Mouse (Mus musculus) embryo, embryonic 9.5 days (tissue): ENCODE data around the gene Tnfrsf13b.
A peak's percentile ranks its signal among the peaks of the same experiment; 100 is the strongest.

Experiments used
- DNase-seq: peaks from one replicate; pipeline ENCODE4 v3.0.0-alpha.2; 2017; ENCODE audit errors: extremely low spot score

The Tnfrsf13b gene

DNA sequence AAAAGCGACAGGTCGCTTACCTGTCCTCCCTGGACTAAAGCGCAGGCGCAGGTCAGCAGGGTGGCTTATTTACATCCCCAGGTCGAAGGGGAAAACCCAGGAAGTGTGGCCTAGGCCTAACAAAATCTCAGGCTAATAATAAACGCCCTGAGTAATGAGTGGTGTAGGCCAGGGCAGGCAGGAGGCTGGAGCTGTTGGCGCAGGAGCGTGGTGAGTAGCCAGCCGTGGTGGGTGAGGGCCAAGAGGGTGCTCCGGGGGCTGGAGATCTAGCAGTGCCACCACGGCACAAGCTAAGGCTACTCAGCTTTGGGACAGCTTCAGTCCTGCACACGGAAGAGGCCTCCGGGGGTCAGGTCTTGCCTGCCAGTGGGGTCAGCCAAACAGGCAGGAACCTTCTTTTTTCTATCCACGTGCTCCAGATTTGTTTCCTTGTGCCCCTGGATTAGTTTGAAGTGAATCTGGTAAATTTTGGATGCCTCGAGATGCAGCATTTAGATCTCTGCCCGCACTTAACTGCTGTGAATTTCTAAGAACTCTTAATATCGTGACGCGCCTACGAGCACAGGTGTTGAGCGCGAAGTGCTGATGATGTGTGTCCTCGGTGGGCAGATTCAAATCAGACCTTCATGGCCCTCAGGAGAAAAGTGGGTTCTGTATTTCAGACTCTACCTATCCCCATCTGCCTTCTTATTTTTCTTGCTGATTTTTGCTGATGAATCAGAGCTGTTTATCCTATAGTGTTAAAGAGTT is at the start of gene Tnfrsf13b:
TSS of gene Tnfrsf13b (plus strand) at position 150 of the 750 bp plus-strand sequence.
- no peak for DNase-seq

GRCm38 (mm10) chr11:61081624-61082023 is 44.9 kb upstream of the Tnfrsf13b start:
- no peak for DNase-seq

DNA sequence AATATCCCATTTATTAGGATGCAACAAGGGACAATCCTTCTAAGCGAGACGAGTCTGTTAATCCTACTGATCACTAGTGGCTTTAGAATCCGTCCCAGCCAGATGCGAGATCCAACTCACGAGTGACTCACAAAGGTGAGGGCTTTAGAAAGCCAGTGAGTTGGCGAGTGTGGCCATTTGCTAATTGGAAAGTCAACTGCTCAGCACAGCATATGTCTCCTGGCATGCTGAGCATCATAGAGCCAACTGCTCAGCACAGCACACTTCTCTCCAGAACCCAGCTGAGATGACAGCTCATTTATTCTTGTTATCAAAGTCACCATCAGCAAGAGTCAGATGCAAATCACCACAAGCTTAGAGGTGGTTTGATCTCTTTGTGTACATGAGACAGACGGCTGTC is 36.4 kb upstream of the Tnfrsf13b start:
- no peak for DNase-seq

- no peak for DNase-seq
Measured at GRCm38 (mm10) chr11:61091192-61091591, 35.4 kb upstream of the Tnfrsf13b start.

GRCm38 (mm10) chr11:61091642-61092262 is 34.8 kb upstream of the Tnfrsf13b start:
- peak; percentile 65 for DNase-seq

GRCm38 (mm10) chr11:61098046-61098445 is 28.5 kb upstream of the Tnfrsf13b start:
- no peak for DNase-seq

- no peak for DNase-seq
Measured at GRCm38 (mm10) chr11:61102397-61103339, 23.9 kb upstream of the Tnfrsf13b start.

GRCm38 (mm10) chr11:61104241-61104901 is 22.2 kb upstream of the Tnfrsf13b start:
- DNase-seq = peak; percentile 87

DNA sequence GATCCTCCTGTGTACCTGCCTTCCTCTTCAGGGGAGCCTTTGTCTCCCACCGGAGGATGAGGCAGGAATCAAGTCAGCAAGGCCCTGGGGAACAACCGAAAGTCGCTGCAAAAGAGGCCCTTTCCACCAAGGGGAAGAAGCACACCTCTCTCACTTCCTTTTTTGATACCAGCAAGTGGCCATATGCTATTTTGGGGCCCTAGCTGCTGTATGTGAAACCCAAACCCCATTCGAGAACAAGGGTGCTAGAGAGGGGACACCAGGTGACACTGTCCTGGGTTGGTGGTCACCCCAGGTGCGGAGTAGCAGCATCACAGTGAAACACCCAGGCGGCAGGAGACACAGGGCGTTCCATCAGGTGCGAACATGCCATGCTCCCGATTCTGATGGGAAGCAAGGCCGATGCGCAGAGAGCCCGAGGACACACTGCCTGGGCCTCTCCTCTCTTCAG is 17.6 kb upstream of the Tnfrsf13b start:
- no peak for DNase-seq

DNA sequence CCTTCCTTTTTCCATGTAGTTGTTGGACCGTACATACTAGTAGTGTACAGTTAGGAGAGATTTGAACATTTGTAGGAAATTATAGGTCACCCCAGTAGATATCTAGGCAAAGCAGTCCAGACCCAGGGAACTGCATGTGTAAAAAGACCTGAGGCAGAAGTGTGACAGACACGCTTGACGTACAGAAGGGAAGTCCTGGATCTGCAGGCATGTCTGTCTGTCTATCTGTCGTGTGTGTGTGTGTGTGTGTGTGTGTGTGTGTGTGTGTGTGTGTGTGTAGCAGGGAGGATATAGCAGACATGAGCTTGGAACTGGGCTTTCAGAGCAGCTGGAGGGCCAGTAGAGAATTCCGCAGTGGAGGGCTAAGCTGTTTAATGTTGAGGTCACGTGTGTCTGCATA is 16.8 kb upstream of the Tnfrsf13b start:
- DNase-seq = no peak

GRCm38 (mm10) chr11:61110113-61110512 is 16.4 kb upstream of the Tnfrsf13b start:
- DNase-seq = no peak

DNA sequence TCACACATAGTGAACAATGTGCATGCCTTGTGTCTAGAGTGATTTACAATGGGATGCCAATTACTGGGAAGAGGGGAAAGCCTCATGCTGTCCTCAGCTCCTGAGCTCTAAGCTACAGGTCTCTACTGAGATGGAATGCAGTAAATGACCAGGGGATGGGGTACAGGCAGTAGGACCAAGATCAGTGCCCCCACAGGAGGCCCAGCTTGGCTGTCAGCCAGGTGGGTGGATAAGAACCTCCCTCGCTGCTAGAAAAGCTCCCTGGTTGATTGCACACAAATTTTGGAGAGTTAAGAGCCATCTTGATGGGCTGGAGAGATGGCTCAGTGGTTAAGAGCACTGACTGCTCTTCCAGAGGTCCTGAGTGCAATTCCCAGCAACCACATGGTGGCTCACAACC is 15.6 kb upstream of the Tnfrsf13b start:
- no peak for DNase-seq

GRCm38 (mm10) chr11:61111472-61111871 is 15.1 kb upstream of the Tnfrsf13b start:
- DNase-seq = no peak

GRCm38 (mm10) chr11:61112323-61112995 is 14.1 kb upstream of the Tnfrsf13b start:
- no peak for DNase-seq

- no peak for DNase-seq
Measured at GRCm38 (mm10) chr11:61116226-61116625, 10.3 kb upstream of the Tnfrsf13b start.

- DNase-seq = no peak
Measured at GRCm38 (mm10) chr11:61119996-61120583, 6.5 kb upstream of the Tnfrsf13b start.

DNA sequence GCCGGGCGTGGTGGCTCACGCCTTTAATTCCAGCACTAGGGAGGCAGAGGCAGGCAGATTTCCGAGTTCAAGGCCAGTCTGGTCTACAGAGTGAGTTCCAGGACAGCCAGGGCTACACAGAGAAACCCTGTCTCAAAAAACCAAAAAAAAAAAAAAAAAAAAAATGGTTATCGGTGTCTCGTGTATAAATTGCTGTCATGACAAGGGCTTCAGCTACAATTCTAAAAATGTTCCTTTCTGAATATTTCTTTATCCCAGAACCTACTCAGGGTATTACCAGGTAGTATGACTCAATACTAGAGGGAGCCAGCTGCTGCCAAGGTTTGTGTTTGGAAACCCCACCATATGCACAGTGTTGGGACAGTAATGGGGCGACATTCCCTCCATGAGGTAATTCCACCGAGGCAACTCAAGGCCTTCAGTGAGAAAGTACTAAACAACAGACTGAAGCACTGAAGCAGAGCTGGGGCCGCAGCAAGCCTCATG is 4.2 kb upstream of the Tnfrsf13b start:
- DNase-seq = no peak

DNA sequence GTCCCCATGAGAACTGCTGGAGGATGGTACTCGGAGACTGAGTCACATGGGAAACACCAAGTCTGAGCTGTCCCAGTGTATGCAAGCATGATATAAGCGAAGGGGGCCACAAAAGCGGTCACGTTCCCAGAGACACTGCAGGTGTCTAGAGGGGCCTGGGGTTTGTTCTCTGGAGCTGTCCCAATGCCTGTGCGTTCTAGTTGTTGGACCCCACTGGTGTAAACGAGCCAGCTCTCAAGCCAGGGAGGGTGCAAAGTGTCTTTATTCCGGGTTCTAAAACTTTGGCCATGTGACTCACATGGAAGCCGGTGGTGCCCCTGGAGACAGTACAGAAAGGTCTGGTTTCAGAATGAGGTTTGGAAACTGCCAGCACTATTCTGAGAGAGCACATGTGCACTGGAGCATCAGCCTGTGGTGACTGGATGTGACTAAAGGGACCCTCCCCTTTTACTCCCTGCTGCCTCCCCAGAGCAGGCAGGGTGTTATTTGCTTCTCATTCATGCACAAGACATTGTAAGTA is 3.7 kb upstream of the Tnfrsf13b start:
- no peak for DNase-seq

DNA sequence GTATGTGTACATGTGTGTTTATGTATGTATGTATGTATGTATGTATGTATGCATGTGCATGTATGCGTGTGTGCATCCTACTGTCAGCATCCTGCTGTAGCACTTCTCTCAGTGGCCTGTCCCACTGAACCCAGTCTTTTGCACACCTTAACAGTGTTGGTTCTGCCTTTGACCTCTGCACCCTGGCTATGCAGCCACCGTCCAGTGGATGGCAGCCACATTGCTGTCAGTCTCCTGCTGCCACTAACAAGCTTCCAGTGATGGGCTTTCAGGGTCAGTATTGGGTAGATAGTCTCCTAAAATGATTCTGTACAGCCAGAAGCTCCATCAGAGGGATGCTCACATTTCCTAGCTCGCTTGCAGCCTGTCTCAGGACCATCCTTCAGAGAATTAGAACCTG is 2.7 kb upstream of the Tnfrsf13b start:
- no peak for DNase-seq

DNA sequence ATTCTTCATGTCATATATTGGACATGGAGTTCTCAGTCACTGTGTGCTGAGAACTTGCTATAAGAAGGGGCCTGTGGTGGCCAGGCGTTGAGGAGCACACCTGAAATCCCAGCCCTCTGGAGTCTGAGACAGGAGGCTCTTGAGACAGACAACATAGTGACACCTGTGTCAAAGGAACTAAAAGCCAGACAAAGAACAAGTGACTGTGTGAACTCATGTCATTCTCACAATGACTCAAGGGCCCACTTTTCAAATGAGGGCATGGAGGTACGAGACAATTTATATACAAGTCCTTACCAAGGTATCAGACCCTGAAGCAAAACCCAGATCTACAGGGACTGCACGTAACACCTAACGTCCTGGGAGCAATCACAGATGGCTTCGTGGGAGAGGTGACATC is 585 bp upstream of the Tnfrsf13b start:
- DNase-seq = no peak
